Mouse (Mus musculus) adrenal gland, adult 10 weeks (tissue): ENCODE measurements around the gene Gm13305. TPM values are rescaled to one million over a fixed set of nuclear protein-coding genes. Genes with fewer than 3 reads are reported as not detected.

Source experiments
- polyA plus RNA-seq: library from polyadenylated mRNA; stranded (reverse); fragments of 350-450 nt; fragmentation: Illumina TruSeq; extraction: RNeasy Lipid Tissue Mini Kit (QIAGEN cat#74804); gene quantifications from one replicate; pipeline ENCODE4 v1.2.3, GENCODE M21; 2014; ENCODE audit warnings: low read depth, low replicate concordance

Gene Gm13305
- not detected for polyA plus RNA-seq

DNA sequence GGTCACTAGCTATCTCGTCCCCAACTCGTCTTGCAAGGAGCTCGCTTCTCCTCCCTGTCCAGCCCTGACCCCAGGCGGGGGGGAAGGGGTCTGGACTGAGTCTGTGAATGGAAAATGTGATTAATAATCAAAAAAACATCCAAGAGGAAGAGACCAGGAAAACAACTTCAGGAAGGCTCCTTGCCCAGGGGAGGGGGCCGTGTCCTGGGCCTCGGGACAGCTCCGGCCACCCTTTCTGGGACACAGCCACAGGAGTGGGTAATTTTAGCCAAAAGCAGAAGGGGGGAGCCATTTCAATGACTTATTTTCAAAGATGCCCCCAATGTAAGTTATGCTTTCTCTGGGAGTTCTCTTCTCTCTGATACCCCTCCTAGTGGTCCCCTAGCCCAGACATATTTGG is at the start of gene Gm13305:
Gene Gm13305 (minus strand): TSS at position 101 of the 400 bp plus-strand sequence.

DNA sequence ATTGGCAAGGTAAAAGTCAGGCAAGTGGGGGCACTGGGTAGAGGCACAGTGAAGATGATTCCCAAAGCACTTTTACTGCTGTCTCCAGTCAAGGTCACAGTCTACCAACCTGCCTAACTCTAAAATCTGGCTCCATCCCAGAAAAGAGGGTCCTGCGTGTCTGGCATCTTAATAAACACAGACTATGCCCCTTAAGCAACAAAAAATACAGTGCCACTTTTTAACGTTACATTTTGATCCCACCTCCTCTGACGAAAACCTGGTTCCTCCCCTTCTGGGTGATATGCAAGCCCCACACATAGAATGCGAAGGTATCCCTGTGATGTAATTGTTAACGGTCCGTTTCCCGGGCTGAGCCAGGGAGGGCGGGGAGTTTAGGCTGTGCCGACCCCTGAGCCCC is 15.3 kb downstream of the Gm13305 start, which contains the start of gene Gm13306:
Gene Gm13306 (plus strand): TSS at position 301 of the 400 bp plus-strand sequence.

DNA sequence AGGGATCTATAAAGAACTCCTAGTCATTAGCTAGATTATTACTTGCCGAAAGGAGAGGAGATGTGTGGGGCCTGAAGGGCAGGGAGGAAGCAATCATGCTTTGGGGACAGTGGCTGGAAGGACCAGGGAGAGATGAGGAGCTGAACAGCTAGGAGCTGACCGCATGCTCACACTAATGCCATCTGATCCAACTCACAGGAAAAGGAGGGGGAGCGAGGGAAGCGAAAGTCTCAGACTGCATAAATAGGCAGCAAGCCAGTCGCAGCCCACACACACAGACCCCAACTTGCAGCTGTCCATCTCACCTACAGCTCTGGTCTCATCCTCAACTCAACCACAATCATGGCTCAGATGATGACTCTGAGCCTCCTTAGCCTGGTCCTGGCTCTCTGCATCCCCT is 53.9 kb downstream of the Gm13305 start, which contains the start of gene Gm13304:
Gene Gm13304 (plus strand): TSS at position 301 of the 400 bp plus-strand sequence.

Other genes with a start within 250 kb of the Gm13305 start
- not detected for gene Gm20878, start 227.0 kb downstream of the Gm13305 start, polyA plus RNA-seq
- gene Fam205a4, start 202.5 kb downstream of the Gm13305 start, polyA plus RNA-seq, result 1.5 TPM
- not detected for gene Gm21093, start 133.9 kb downstream of the Gm13305 start, polyA plus RNA-seq
- not detected for gene Gm3893, start 77.4 kb downstream of the Gm13305 start, polyA plus RNA-seq
- gene Gm13304, start 53.8 kb downstream of the Gm13305 start, polyA plus RNA-seq, result not detected
- gene Gm13306, start 15.2 kb downstream of the Gm13305 start, polyA plus RNA-seq, result not detected
- 1.1 TPM for gene Gm10600, start 72.0 kb upstream of the Gm13305 start, polyA plus RNA-seq
- gene Ccl21b, start 87.2 kb upstream of the Gm13305 start, polyA plus RNA-seq, result not detected
- not detected for gene Gm21953, start 125.7 kb upstream of the Gm13305 start, polyA plus RNA-seq
- not detected for gene Fam205a3, start 149.7 kb upstream of the Gm13305 start, polyA plus RNA-seq